Mouse (Mus musculus): ENCODE measurements around the gene Lor.
A peak's percentile ranks its signal among the peaks of the same experiment; 100 is the strongest.

Lor gene

DNA sequence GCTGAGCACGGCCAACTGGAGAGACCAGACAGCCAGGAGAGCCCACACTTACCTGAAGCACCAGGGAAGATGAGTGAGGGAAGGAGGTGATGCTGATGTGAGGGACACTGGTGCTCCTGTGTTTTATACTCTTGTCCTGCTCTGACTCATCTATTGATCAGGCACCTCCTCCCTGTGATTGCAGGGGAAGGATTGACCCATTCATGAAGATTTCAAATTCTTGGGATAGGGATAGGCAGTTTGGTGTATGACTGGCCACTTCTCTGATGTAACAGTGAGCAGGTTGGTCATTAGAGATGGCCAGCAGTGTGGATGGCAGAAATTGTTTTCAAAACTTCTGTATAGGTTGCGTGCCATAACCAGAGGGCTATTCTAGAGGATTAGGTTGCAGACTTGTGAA lies at the start of gene Lor:
Gene Lor (minus strand): TSS at position 101 of the 400 bp plus-strand sequence.
- DNase-seq, result no peak

DNA sequence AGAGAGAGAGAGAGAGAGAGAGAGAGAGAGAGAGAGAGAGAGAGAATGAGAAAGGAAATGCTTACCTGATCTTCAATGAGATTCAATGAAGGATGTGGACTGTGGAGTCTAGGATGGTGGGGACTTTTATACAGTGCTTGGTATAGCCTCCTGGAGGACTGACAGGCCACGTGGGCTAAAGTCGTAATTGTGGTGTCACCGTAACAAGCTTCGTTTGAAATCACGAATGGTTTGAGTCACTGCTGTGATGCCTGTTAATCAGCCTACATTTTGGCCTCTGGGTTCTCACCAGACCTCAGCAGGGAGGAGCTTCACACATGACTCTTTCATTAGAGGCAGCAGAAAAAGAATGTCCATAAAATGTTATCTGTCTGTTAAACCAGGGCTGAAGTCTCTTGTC lies 40.9 kb upstream of the Lor start, which contains the start of gene Prr9:
Gene Prr9 (minus strand): TSS at position 101 of the 400 bp plus-strand sequence.
- no peak for DNase-seq

DNA sequence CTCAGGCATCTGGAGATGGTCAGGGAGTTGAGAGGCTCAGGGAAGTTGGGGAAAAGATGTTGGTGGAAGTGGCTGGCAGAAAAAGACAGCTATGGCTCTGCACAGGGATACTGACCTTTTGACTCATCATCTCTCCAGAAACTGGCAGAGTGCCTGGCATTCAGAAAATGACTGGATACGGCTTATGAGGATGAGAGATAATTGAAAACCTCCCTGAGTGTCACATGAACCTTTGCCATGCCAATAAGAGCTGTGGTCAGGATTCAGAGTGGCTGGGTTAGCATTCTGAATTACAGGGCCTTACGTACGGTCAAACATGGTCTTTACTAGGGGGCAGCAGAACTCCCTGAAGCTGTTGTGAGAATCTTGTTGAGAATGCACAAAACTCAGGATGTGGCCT lies 38.0 kb upstream of the Lor start:
- DNase-seq, result no peak

DNA sequence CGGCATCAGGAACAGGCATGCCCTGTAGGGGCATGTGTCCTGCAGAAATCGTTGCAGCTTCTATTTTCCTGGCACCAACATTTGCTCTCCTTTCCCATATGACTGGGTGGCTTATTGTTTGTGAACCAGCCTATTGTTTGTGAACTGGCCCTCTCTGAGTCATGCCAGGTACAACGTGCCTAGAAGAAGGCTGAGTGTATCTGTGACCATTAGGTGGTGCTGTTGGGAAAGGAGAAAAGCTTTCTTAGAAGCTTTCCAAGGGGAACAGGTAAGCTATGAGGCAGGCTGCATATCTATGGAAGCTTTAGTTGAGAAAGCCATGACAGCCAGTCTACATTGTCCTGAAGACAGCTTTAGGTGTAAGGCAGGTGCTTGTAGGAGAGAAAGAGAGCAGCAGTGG lies 35.0 kb upstream of the Lor start:
- no peak for DNase-seq

DNA sequence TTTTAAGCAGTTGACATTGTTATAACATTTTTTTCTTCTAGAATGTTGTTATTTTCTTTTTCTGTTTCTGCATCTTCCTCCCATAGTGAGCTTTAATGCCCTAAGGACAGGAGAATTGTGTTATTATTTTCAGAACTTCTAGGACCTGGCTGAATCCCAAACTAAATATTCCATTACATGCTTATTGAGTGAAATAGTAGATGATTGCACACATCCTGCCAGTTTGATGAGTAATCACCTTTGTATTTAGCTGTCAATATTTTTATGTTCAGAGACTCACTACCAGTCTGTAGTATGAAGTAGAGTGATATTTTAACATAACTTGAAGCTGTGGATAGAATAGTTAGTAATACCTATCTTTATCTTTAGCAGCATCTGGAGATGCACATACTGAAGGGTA lies 28.6 kb upstream of the Lor start:
- no peak for DNase-seq

DNA sequence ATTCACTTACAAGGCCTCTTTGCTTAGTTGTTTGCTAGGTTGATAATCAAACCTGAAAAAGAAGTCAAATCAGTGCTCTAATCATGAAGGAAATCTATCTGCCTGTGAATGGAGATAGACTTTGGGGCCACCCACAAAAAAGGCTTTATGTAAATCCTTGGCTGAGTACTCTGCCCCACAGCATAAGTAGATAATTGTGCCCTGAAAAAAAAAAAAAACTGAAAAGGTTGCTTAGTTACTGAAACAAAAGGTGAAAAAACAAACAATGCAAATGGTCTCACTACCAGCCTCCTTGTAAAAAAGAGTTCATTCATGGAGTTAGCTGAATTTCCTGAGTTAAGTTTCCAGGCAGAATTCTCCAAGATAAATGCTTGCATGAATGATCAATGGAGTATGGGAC lies 27.8 kb upstream of the Lor start:
- no peak for DNase-seq

DNA sequence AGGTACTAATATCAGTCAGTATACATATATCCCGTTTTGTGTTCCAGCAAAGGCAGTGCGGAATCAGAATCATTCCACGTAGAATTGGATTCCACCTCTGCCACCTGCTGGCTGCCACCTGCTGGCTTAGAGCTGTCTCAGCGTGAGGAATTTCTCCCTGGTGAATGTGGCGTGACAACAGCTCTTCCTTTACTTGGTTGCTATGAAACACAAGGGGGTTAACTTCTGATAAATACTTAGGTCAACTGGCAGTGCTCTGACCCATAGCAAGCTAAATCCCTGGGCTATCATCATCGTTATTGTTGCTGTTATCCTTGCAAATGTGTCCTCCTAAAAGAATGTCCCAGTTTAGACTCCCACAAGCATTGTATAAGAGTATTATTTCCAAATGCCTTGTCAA lies 23.6 kb upstream of the Lor start:
- peak; percentile 5 for DNase-seq

DNA sequence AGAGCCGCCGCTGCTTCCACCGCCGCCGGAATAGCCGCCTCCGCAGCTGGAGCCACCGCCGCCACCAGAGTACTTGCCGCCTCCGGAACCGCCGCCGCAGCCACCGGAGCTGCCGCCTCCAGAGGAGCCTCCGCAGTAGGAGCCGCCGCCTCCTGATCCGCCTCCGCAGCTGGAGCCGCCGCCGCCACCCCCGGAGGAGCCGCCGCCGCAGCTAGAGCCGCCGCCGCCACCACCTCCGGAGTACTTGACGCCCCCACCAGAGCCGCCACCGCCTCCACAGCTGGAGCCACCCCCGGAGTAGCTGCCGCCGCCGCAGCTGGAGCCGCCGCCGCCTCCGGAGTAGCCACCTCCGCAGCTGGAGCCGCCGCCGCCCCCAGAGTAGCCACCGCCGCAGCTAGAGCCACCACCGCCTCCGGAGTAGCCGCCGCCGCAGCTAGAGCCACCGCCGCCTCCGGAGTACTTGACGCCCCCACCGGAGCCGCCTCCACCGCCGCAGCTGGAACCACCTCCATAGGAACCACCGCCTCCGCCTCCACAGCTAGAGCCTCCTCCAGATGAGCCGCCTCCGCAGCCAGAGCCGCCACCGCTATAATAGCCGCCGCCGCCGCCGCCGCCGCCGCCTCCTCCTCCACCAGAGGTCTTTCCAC lies 1.5 kb downstream of the Lor start:
- DNase-seq, result peak; percentile 29

DNA sequence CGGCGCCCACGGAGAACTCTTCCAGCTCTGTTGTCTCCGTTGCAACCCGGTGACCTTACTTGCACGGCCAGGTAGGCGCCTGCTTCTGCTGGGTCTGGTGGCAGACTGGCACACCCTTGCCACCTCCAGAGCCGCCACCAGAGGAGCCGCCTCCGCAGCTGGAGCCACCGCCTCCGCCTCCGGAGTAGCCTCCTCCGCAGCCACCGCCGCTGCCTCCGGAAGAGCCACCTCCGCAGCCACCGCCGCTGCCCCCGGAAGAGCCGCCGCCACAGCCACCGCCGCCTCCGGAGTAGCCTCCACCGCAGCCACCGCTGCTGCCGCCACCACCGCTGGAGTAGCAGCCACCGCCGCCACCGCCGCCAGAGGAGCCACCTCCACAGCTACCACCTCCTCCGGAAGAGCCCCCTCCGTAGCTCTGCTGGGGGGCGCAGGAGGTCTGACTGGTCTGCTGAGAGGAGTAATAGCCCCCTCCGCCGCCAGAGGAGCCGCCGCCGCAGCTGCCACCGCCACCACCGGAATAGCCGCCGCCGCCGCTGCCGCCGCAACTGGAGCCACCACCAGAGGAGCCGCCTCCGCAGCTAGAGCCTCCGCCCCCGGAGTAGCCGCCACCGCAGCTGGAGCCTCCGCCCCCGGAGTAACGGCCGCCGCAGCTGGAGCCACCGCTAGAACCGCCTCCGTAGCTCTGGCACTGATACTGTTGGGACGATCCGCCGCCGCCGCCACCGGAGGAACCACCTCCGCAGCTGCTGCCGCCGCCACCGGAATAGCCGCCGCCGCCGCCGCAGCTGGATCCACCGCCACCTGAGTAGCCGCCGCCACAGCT lies 2.3 kb downstream of the Lor start:
- DNase-seq, result peak; percentile 52

DNA sequence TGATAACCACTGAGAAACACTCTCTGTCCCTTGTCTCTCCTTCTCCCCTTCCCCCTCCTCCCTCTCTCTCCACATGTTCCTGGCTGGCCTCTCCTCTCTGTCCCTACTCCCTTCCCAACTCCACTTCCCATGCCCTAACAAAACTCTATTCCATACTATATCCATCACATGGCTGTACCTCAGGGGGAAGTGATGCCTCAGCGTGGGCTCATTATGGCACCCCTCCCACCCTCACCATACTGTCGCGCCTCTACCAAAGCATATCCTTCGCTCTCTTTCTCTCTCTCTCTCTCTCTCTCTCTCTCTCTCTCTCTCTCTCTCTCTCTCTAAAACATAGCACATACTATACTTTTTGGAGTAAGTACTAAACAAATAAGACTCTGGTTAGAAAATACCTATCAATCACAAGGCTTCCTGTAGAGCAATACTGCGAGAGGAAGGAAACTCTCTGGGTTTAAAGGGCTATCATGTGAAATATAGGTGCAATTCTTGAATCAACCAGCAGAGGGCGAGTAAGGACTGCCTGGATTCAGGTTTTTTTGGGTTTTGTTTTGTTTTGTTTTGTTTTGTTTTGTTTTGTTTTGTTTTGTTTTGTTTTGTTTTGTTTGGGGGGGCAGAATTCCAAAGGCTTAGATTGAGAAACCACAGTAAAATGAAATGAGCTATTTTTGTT lies 32.4 kb downstream of the Lor start:
- DNase-seq, result no peak

DNA sequence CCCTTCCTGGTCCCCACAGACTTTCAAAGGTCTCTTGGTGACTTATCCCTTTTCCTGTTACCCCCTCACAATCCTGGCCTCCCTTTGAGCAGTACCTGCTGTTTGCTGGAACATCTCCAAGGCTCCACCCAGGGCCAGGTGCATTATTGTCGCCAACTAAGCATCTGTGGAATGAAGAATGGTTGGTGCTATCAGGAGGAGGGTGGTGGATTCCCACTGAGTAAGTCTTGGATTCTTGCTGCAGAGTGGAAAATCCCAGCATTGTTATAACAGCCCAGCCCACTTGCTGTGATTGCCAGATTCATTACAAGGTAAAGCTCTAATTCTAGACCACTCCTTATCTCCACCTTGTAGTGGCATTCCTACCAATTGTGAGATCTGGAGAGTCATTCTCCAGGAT lies 49.0 kb downstream of the Lor start:
- no peak for DNase-seq

DNA sequence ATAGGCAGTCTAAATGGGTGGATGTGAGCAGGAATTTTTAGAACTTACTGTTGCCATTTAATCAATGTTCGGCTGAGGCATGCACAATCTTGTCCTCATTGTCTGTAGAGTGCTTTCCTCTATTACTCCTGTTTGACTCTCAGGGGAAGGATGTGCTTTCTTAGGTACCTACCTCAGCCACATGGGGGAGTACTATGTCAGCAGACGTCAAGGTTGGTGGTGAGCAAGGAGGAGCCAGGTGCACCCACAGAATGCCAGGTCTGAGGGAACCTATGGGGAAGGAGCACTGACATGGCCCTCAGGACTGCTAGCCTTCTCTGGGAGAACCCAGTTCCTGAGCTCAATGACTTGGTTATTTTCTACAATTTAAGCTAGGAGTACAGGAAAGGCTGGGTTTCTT lies 49.7 kb downstream of the Lor start:
- no peak for DNase-seq
